Mouse (Mus musculus) intestine, embryonic 15.5 days (tissue): Measurements from ENCODE around the gene Slc25a22. TPM values are rescaled to one million over a fixed set of nuclear protein-coding genes. Genes with fewer than 3 reads are reported as not detected.

Source experiments
- ATAC-seq: fragments of 200-750 bp; cut with Nextera tagmentation; 2 replicates; pipeline ENCODE4 v1.8.0; 2017; ENCODE audit warnings: moderate TSS enrichment, moderate library complexity
- H3K27ac ChIP-seq: fragments of 300-500 bp; sonication (generic); 2 replicates; pipeline ENCODE4 v1.5.1; 2015; ENCODE audit warnings: mild to moderate bottlenecking, inconsistent platforms
- H3K27me3 ChIP-seq: fragments of 300-500 bp; sonication (generic); replicated peaks from 2 replicates; pipeline ENCODE4 v1.6.1; 2015; ENCODE audit warnings: inconsistent platforms
- H3K36me3 ChIP-seq: fragments of 300-500 bp; sonication (generic); 2 replicates; pipeline ENCODE4 v1.6.1; 2015; ENCODE audit warnings: inconsistent platforms
- H3K4me1 ChIP-seq: fragments of 300-500 bp; sonication (generic); replicated peaks from 2 replicates; pipeline ENCODE4 v1.6.1; 2015; ENCODE audit warnings: inconsistent platforms
- H3K4me2 ChIP-seq: fragments of 300-500 bp; sonication (generic); replicated peaks from 2 replicates; pipeline ENCODE4 v1.6.1; 2015; ENCODE audit warnings: mild to moderate bottlenecking, inconsistent platforms
- H3K4me3 ChIP-seq: fragments of 300-500 bp; sonication (generic); replicated peaks from 2 replicates; pipeline ENCODE4 v1.5.1; 2015; ENCODE audit warnings: inconsistent platforms
- H3K9ac ChIP-seq: fragments of 300-500 bp; sonication (generic); 2 replicates; pipeline ENCODE4 v1.6.1; 2015; ENCODE audit warnings: inconsistent platforms
- H3K9me3 ChIP-seq: fragments of 300-500 bp; sonication (generic); 2 replicates; pipeline ENCODE4 v1.6.1; 2016; ENCODE audit warnings: inconsistent platforms
- WGBS: fragments of 180-500 bp; shearing (Covaris S2); methylation state at CpG from one replicate; pipeline ENCODE4 v1.1.7; 2015; 5-methylcytosine and 5-hydroxymethylcytosine counted together
- polyA plus RNA-seq: library from polyadenylated mRNA; unstranded; fragments of >200 nt; fragmentation: Nextera tagmentation; extraction: Ambion mirVana; gene quantifications from 2 replicates; pipeline ENCODE4 v1.2.1, GENCODE M21; 2015

Gene Slc25a22
- polyA plus RNA-seq, 1 experiment from 2014 or later, result 28.5 TPM

GRCm38 (mm10) chr7:141438201-141438968, 693 bp upstream of the Slc25a22 start:
- Histone ChIP-seq H3K9ac (no peak overlapping the region), H3K36me3 (0 out of 2 replicates have a peak, but pooled peaks cover 8% of the 10 kb centered on the region), H3K4me3 (no peak overlapping the region), H3K4me2 (no peak overlapping the region), H3K9me3 (no peaks in the 10 kb centered on the region), H3K27ac (no peak overlapping the region), H3K27me3 (no peaks in the 10 kb centered on the region), H3K4me1 (peaks cover 59% of the 10 kb centered on the region)
- WGBS, result 92% methylated on average over 12 of the region's 12 CpGs
- ATAC-seq, result no peak

GRCm38 (mm10) chr7:141436523-141436892, 1.2 kb downstream of the Slc25a22 start:
- Histone ChIP-seq H3K4me1 (peaks cover 42% of the 10 kb centered on the region), H3K27ac (no peak overlapping the region), H3K9ac (peak overlapping the region; percentile 73; the same call in 1 of the 2 replicates), H3K36me3 (peaks cover 20% of the 10 kb centered on the region; the same call in 1 of the 2 replicates), H3K4me3 (peak overlapping the region; percentile 60), H3K27me3 (no peaks in the 10 kb centered on the region), H3K4me2 (peak overlapping the region; percentile 94), H3K9me3 (no peaks in the 10 kb centered on the region)
- WGBS, result 63% methylated on average over 2 of the region's 2 CpGs
- no peak for ATAC-seq

- Histone ChIP-seq H3K9ac (no peak overlapping the region), H3K36me3 (peaks cover 25% of the 10 kb centered on the region; the same call in 1 of the 2 replicates), H3K27ac (peak overlapping the region; percentile 11; the same call in 1 of the 2 replicates)
Observed at GRCm38 (mm10) chr7:141435856-141436522, 1.7 kb downstream of the Slc25a22 start.

GRCm38 (mm10) chr7:141435129-141435855, 2.4 kb downstream of the Slc25a22 start:
- Histone ChIP-seq H3K4me2 (peak overlapping the region; percentile 94), H3K27me3 (no peaks in the 10 kb centered on the region), H3K4me3 (peak overlapping the region; percentile 36), H3K36me3 (peaks cover 28% of the 10 kb centered on the region; the same call in 1 of the 2 replicates), H3K9ac (peak overlapping the region; percentile 56), H3K4me1 (peaks cover 34% of the 10 kb centered on the region), H3K27ac (peak overlapping the region; percentile 11; the same call in 1 of the 2 replicates), H3K9me3 (no peaks in the 10 kb centered on the region)
- peak; percentile 46 for ATAC-seq
- WGBS, result 5% methylated on average over 17 of the region's 17 CpGs

More at GRCm38 (mm10) chr7:141435856-141436522, 1.7 kb downstream of the Slc25a22 start:
- H3K4me1 ChIP-seq, result peaks cover 38% of the 10 kb centered on the region
- H3K9me3 ChIP-seq, result no peaks in the 10 kb centered on the region
- no peak overlapping the region for H3K4me3 ChIP-seq
- 72% methylated on average over 9 of the region's 9 CpGs for WGBS
- peak overlapping the region; percentile 94 for H3K4me2 ChIP-seq
- ATAC-seq, result no peak
- no peaks in the 10 kb centered on the region for H3K27me3 ChIP-seq

- WGBS, result 10% methylated on average over 8 of the region's 8 CpGs
Observed at GRCm38 (mm10) chr7:141434464-141434863, 3.2 kb downstream of the Slc25a22 start.

GRCm38 (mm10) chr7:141433517-141434400, 3.9 kb downstream of the Slc25a22 start:
- Histone ChIP-seq H3K9me3 (no peaks in the 10 kb centered on the region), H3K9ac (peak overlapping the region; percentile 56), H3K27ac (no peak overlapping the region), H3K27me3 (no peaks in the 10 kb centered on the region), H3K4me1 (peaks cover 40% of the 10 kb centered on the region), H3K4me3 (peak overlapping the region; percentile 36), H3K36me3 (peaks cover 28% of the 10 kb centered on the region; the same call in 1 of the 2 replicates), H3K4me2 (peak overlapping the region; percentile 94)
- WGBS, result 70% methylated on average over 15 of the region's 15 CpGs
- no peak for ATAC-seq

More at GRCm38 (mm10) chr7:141434464-141434863, 3.2 kb downstream of the Slc25a22 start:
- Histone ChIP-seq H3K27me3 (no peaks in the 10 kb centered on the region), H3K4me1 (peaks cover 37% of the 10 kb centered on the region), H3K4me3 (peak overlapping the region; percentile 36), H3K27ac (no peak overlapping the region), H3K9ac (peak overlapping the region; percentile 56), H3K4me2 (peak overlapping the region; percentile 94), H3K36me3 (peaks cover 28% of the 10 kb centered on the region; the same call in 1 of the 2 replicates), H3K9me3 (no peaks in the 10 kb centered on the region)
- ATAC-seq, result no peak

- Histone ChIP-seq H3K27me3 (no peaks in the 10 kb centered on the region), H3K9me3 (no peaks in the 10 kb centered on the region), H3K4me1 (peaks cover 40% of the 10 kb centered on the region), H3K27ac (no peak overlapping the region), H3K4me3 (no peak overlapping the region), H3K36me3 (peaks cover 25% of the 10 kb centered on the region; the same call in 1 of the 2 replicates), H3K4me2 (no peak overlapping the region), H3K9ac (0 out of 2 replicates have a peak overlapping the region, but pooled peaks have one; percentile 56)
- WGBS, result 88% methylated on average over 6 of the region's 6 CpGs
- ATAC-seq, result no peak
Observed at GRCm38 (mm10) chr7:141432741-141433516, 4.8 kb downstream of the Slc25a22 start.

- peaks cover 40% of the 10 kb centered on the region for H3K4me1 ChIP-seq
- no peak overlapping the region for H3K9ac ChIP-seq
- no peak for ATAC-seq
- no peak overlapping the region for H3K27ac ChIP-seq
- 78% methylated on average over 8 of the region's 8 CpGs for WGBS
- H3K9me3 ChIP-seq, result no peaks in the 10 kb centered on the region
- no peak overlapping the region for H3K4me3 ChIP-seq
- no peaks in the 10 kb centered on the region for H3K27me3 ChIP-seq
- H3K4me2 ChIP-seq, result no peak overlapping the region
- H3K36me3 ChIP-seq, result peaks cover 25% of the 10 kb centered on the region; the same call in 1 of the 2 replicates
Observed at GRCm38 (mm10) chr7:141432186-141432611, 5.5 kb downstream of the Slc25a22 start.

- H3K9me3 ChIP-seq, result no peaks in the 10 kb centered on the region
- peaks cover 40% of the 10 kb centered on the region for H3K4me1 ChIP-seq
- no peak overlapping the region for H3K27ac ChIP-seq
- no peak overlapping the region for H3K4me2 ChIP-seq
- H3K9ac ChIP-seq, result no peak overlapping the region
- H3K27me3 ChIP-seq, result no peaks in the 10 kb centered on the region
- no peak for ATAC-seq
- H3K4me3 ChIP-seq, result no peak overlapping the region
- H3K36me3 ChIP-seq, result peaks cover 25% of the 10 kb centered on the region; the same call in 1 of the 2 replicates
- 94% methylated on average over 19 of the region's 19 CpGs for WGBS
Observed at GRCm38 (mm10) chr7:141431434-141432185, 6.1 kb downstream of the Slc25a22 start.

- H3K36me3 ChIP-seq, result peaks cover 25% of the 10 kb centered on the region; the same call in 1 of the 2 replicates
- H3K27ac ChIP-seq, result no peak overlapping the region
- 90% methylated on average over 9 of the region's 9 CpGs for WGBS
- H3K27me3 ChIP-seq, result no peaks in the 10 kb centered on the region
- no peak overlapping the region; the same call in 1 of the 2 replicates for H3K9ac ChIP-seq
- H3K4me2 ChIP-seq, result no peak overlapping the region
- no peak overlapping the region for H3K4me3 ChIP-seq
- H3K4me1 ChIP-seq, result peaks cover 31% of the 10 kb centered on the region
- no peaks in the 10 kb centered on the region for H3K9me3 ChIP-seq
- ATAC-seq, result no peak
Observed at GRCm38 (mm10) chr7:141430585-141431240, 7.0 kb downstream of the Slc25a22 start.
